Mouse (Mus musculus) frontal cortex, postnatal 10 days (tissue): ENCODE measurements around the gene Tmem94.

Experiments used
- DNase-seq, 2 experiments: peaks; one replicate each; pipeline ENCODE4 v3.0.0; 2022; ENCODE audit warnings: low spot score in 2 of 2, mixed read lengths in 1 of 2

The Tmem94 gene

GRCm38 (mm10) chr11:115807971-115808370 is 42.7 kb downstream of the Tmem94 start:
- DNase-seq = no peak

GRCm38 (mm10) chr11:115808696-115809310 is 43.6 kb downstream of the Tmem94 start:
- no peak for DNase-seq

- DNase-seq = no peak
Measured at GRCm38 (mm10) chr11:115809311-115809781, 44.1 kb downstream of the Tmem94 start.

GRCm38 (mm10) chr11:115810377-115810776 is 45.1 kb downstream of the Tmem94 start:
- DNase-seq = no peak

GRCm38 (mm10) chr11:115811381-115812093 is 46.3 kb downstream of the Tmem94 start:
- DNase-seq = no peak

- no peak for DNase-seq
Measured at GRCm38 (mm10) chr11:115812095-115812494, 46.9 kb downstream of the Tmem94 start.

GRCm38 (mm10) chr11:115812533-115813420 is 47.5 kb downstream of the Tmem94 start:
- no peak for DNase-seq

GRCm38 (mm10) chr11:115813507-115814296 is 48.5 kb downstream of the Tmem94 start, which contains the start of gene Caskin2:
Caskin2 (minus strand) TSS chr11:115813639.
- peak; percentile 81 to 89 for DNase-seq

GRCm38 (mm10) chr11:115814605-115815450 is 49.6 kb downstream of the Tmem94 start, which contains the start of gene Tsen54:
Tsen54 (plus strand) TSS chr11:115814724.
- DNase-seq = peak in 1 of 2 experiments; percentile 84

GRCm38 (mm10) chr11:115817331-115817730 is 52.1 kb downstream of the Tmem94 start:
- DNase-seq = no peak

- no peak for DNase-seq
Measured at GRCm38 (mm10) chr11:115819915-115820623, 54.8 kb downstream of the Tmem94 start.

- no peak for DNase-seq
Measured at GRCm38 (mm10) chr11:115821001-115821400, 55.8 kb downstream of the Tmem94 start.

GRCm38 (mm10) chr11:115823774-115824740 is 58.8 kb downstream of the Tmem94 start, which contains the start of gene Llgl2:
Llgl2 (plus strand) TSS chr11:115824049.
- DNase-seq = peak in 1 of 2 experiments; percentile 49

- no peak for DNase-seq
Measured at GRCm38 (mm10) chr11:115824813-115825212, 59.6 kb downstream of the Tmem94 start.

GRCm38 (mm10) chr11:115826487-115826886 is 61.3 kb downstream of the Tmem94 start:
- DNase-seq = no peak

GRCm38 (mm10) chr11:115827624-115828023 is 62.4 kb downstream of the Tmem94 start:
- no peak for DNase-seq

- DNase-seq = no peak
Measured at GRCm38 (mm10) chr11:115829036-115829435, 63.8 kb downstream of the Tmem94 start.
